Mouse (Mus musculus): ENCODE results near the gene Ppp2r5c. TPM values are rescaled to one million over a fixed set of nuclear protein-coding genes. Genes with fewer than 3 reads are reported as not detected.

Ppp2r5c gene
- polyA plus RNA-seq, 1 experiment from 2014 or later, result 180 TPM

- H3K27ac ChIP-seq (ENCODE audit: low read depth), result no peak overlapping the region
- H3K4me1 ChIP-seq (ENCODE audit: insufficient read depth), result no peaks in the 10 kb centered on the region
- ATAC-seq (ENCODE audit: insufficient read depth), result 0 out of 2 replicates have a peak, but pooled peaks have one; percentile 35
- peak; percentile 47 for DNase-seq
- H3K4me2 ChIP-seq, result peak overlapping the region; percentile 27
- no peaks in the 10 kb centered on the region for H3K36me3 ChIP-seq (ENCODE audit: insufficient read depth)
- H3K27me3 ChIP-seq (ENCODE audit: insufficient read depth, low read length), result no peaks in the 10 kb centered on the region
- TF ChIP-seq CTCF (IDR thresholded peaks at IDR 0.05; ENCODE audit: low read depth), result no peak
- 44% methylated on average over 28 of the region's 28 CpGs for WGBS
- H3K9me3 ChIP-seq (ENCODE audit: low read depth, low read length), result no peaks in the 10 kb centered on the region
- no peak overlapping the region for H3K9ac ChIP-seq
- no peak overlapping the region for H3K4me3 ChIP-seq (ENCODE audit: low read depth, low read length)
Observed at GRCm38 (mm10) chr12:110417023-110417986, 29.6 kb upstream of the Ppp2r5c start.

DNA sequence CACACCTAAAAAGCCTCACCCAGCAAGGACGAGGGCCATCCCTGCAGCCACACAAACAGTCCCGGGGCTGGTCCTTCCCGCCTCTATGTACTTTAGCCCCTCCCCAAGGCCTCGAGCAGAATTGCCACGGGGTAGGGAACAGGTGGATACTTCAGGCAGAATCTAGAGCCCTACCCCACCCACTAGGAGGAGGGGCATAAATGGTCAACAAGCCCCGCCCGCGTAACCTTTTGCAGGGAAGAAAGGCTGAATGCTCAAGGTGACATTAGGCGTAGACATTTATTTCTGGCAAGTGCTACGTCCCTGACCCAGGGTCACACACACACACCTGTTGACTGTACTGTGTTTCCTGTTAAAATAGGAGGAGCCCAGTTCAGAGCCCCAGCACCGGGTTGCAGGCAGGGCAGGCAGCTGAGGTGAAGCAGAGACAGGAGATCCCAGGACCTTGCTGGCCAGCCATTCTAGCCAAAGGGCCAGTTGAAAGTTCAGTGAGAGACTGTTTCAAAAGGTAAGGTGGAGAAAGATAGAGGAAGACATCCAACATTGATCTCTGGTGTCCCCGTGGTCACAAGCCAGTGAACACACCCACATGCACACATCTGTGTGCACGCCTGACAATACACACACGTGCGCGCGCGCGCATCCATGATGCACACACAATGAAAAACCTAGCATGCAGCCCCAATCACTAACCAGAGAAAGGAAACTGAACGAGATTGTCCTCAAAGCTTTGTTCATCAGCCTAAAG lies 28.8 kb upstream of the Ppp2r5c start:
- peak overlapping the region; percentile 27 for H3K4me2 ChIP-seq
- H3K9ac ChIP-seq, result no peak overlapping the region
- H3K36me3 ChIP-seq (ENCODE audit: insufficient read depth), result no peaks in the 10 kb centered on the region
- no peaks in the 10 kb centered on the region for H3K4me1 ChIP-seq (ENCODE audit: insufficient read depth)
- no peak overlapping the region for H3K27ac ChIP-seq (ENCODE audit: low read depth)
- 45% methylated on average over 20 of the region's 20 CpGs for WGBS
- DNase-seq (peak; percentile 29), ATAC-seq (ENCODE audit: insufficient read depth) (peak; percentile 32; the same call in 1 of the 2 replicates)
- no peak overlapping the region for H3K4me3 ChIP-seq (ENCODE audit: low read depth, low read length)
- no peaks in the 10 kb centered on the region for H3K27me3 ChIP-seq (ENCODE audit: insufficient read depth, low read length)
- H3K9me3 ChIP-seq (ENCODE audit: low read depth, low read length), result no peaks in the 10 kb centered on the region
- TF ChIP-seq CTCF (IDR thresholded peaks at IDR 0.05; ENCODE audit: low read depth), result no peak

DNA sequence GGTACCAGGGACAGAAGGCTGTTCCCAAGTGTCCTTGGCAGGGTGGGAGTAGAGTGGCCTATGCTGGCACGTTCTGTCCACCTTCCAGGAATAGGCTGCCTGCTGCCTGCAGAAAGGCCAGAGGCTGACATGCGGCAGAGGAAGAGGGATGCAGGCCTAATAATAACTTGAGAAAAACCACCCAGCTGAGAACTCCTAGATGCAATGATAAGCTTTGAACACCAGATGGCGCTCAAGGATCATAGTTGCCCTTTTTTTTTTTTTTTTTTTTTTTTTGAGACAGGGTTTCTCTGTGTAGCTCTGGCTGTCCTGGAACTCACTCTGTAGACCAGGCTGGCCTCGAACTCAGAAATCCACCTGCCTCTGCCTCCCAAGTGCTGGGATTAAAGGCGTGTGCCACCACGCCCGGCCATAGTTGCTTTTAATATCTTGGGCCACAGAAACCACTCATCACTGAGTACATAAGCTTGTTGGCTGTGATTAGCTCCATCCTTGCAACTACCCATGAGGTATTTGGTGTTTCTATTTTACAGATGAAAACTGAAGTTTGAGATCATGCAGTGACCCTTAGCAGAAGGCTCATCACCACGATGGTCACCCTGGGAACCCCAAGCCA lies 28.1 kb upstream of the Ppp2r5c start:
- peak; percentile 47; the same call in 1 of the 2 replicates for ATAC-seq (ENCODE audit: insufficient read depth)

GRCm38 (mm10) chr12:110419879-110420278 lies 27.0 kb upstream of the Ppp2r5c start:
- no peak overlapping the region for H3K4me2 ChIP-seq
- TF ChIP-seq CTCF (IDR thresholded peaks at IDR 0.05; ENCODE audit: low read depth), result no peak
- no peak overlapping the region for H3K9ac ChIP-seq
- no peak overlapping the region for H3K27ac ChIP-seq (ENCODE audit: low read depth)
- DNase-seq (no peak), ATAC-seq (ENCODE audit: insufficient read depth) (no peak)
- H3K4me3 ChIP-seq (ENCODE audit: low read depth, low read length), result no peak overlapping the region
- no peaks in the 10 kb centered on the region for H3K36me3 ChIP-seq (ENCODE audit: insufficient read depth)
- no peaks in the 10 kb centered on the region for H3K27me3 ChIP-seq (ENCODE audit: insufficient read depth, low read length)
- H3K9me3 ChIP-seq (ENCODE audit: low read depth, low read length), result no peaks in the 10 kb centered on the region
- WGBS, result 40% methylated on average over 2 of the region's 2 CpGs
- H3K4me1 ChIP-seq (ENCODE audit: insufficient read depth), result no peaks in the 10 kb centered on the region

More for the DNA sequence above, 28.1 kb upstream of the Ppp2r5c start:
- H3K4me1 ChIP-seq (ENCODE audit: insufficient read depth), result no peaks in the 10 kb centered on the region
- H3K9ac ChIP-seq, result no peak overlapping the region
- no peak overlapping the region for H3K4me2 ChIP-seq
- peak; percentile 75 for TF ChIP-seq CTCF (IDR thresholded peaks at IDR 0.05; ENCODE audit: low read depth)
- no peaks in the 10 kb centered on the region for H3K9me3 ChIP-seq (ENCODE audit: low read depth, low read length)
- no peak overlapping the region for H3K27ac ChIP-seq (ENCODE audit: low read depth)
- H3K4me3 ChIP-seq (ENCODE audit: low read depth, low read length), result no peak overlapping the region
- DNase-seq, result peak; percentile 91
- no peaks in the 10 kb centered on the region for H3K27me3 ChIP-seq (ENCODE audit: insufficient read depth, low read length)
- H3K36me3 ChIP-seq (ENCODE audit: insufficient read depth), result no peaks in the 10 kb centered on the region
- WGBS, result 28% methylated on average over 8 of the region's 8 CpGs

GRCm38 (mm10) chr12:110421361-110421760 lies 25.6 kb upstream of the Ppp2r5c start:
- Histone ChIP-seq H3K4me1 (ENCODE audit: insufficient read depth) (no peaks in the 10 kb centered on the region), H3K9ac (no peak overlapping the region), H3K9me3 (ENCODE audit: low read depth, low read length) (no peaks in the 10 kb centered on the region), H3K27me3 (ENCODE audit: insufficient read depth, low read length) (no peaks in the 10 kb centered on the region), H3K36me3 (ENCODE audit: insufficient read depth) (no peaks in the 10 kb centered on the region), H3K27ac (ENCODE audit: low read depth) (no peak overlapping the region), H3K4me3 (ENCODE audit: low read depth, low read length) (no peak overlapping the region), H3K4me2 (no peak overlapping the region)
- DNase-seq (no peak), ATAC-seq (ENCODE audit: insufficient read depth) (no peak)
- 51% methylated on average over 2 of the region's 3 CpGs for WGBS
- TF ChIP-seq CTCF (IDR thresholded peaks at IDR 0.05; ENCODE audit: low read depth), result no peak

GRCm38 (mm10) chr12:110424008-110424704 lies 22.8 kb upstream of the Ppp2r5c start:
- Histone ChIP-seq H3K27me3 (ENCODE audit: insufficient read depth, low read length) (no peaks in the 10 kb centered on the region), H3K36me3 (ENCODE audit: insufficient read depth) (no peaks in the 10 kb centered on the region), H3K9me3 (ENCODE audit: low read depth, low read length) (no peaks in the 10 kb centered on the region), H3K4me1 (ENCODE audit: insufficient read depth) (no peaks in the 10 kb centered on the region), H3K4me3 (ENCODE audit: low read depth, low read length) (no peak overlapping the region), H3K9ac (no peak overlapping the region), H3K4me2 (no peak overlapping the region), H3K27ac (ENCODE audit: low read depth) (no peak overlapping the region)
- 0 out of 2 replicates have a peak, but pooled peaks have one; percentile 13 for TF ChIP-seq CTCF (IDR thresholded peaks at IDR 0.05; ENCODE audit: low read depth)
- 73% methylated on average over 5 of the region's 5 CpGs for WGBS
- DNase-seq (no peak), ATAC-seq (ENCODE audit: insufficient read depth) (no peak)

Data from lung, embryonic 14.5 days (tissue).